Comparison of ENCODE assay signal across 21 mouse cellular contexts in the genomic region with DNA sequence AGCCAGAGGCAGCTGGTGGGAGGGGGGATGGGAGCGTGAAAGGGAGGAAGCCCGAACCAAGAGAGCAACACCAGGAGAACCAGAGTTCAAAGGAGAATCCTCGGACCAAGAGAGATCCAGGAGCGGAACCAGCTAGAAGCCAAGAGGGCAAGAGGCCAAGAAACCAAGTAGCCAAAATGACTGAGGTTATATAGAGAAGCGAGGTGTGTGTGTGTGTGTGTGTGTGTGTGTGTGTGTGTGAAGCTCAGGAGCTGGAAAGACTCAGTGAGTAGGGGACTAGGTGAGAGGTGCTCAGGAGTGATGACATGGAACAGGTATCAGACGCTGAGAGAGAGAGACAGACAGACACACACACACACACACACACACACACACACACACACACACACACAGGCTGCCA. TPM values are rescaled to one million over a fixed set of nuclear protein-coding genes. Genes with fewer than 3 reads are reported as not detected.
DNase-seq lines count a peak whose midpoint lies in the region; ATAC-seq lines count a peak whose summit lies in the region.
"Had no signal": no experiment of that assay in that cellular context is flagged by ENCODE, and none has a peak within 500 bp of the region (broad histone marks: within the 10 kb centered on the region; RNA-seq: fewer than 3 reads in every experiment).

No protein-coding gene starts in this region.

- peak overlapping the region; percentile 80; the same call in 1 of the 2 replicates for H3K27ac ChIP-seq in kidney, embryonic 15.5 days
- H3K27ac ChIP-seq in liver, embryonic 15.5 days (replicated peaks): peak overlapping the region; percentile 65; the same call in 1 of the 2 replicates
- H3K27ac ChIP-seq: embryonic facial prominence, embryonic 13.5 days; heart, embryonic 15.5 days; stomach, embryonic 15.5 days had no signal

- H3K4me1 ChIP-seq in kidney, embryonic 15.5 days: 0 out of 2 replicates have a peak, but pooled peaks cover 7% of the 10 kb centered on the region
- peaks cover 12% of the 10 kb centered on the region; the same call in 1 of the 2 replicates for H3K4me1 ChIP-seq in liver, embryonic 15.5 days (replicated peaks)
- H3K4me1 ChIP-seq: heart, embryonic 15.5 days; stomach, embryonic 15.5 days had no signal

- H3K36me3 ChIP-seq in kidney, embryonic 15.5 days: no peaks in the 10 kb centered on the region
- no peaks in the 10 kb centered on the region for H3K36me3 ChIP-seq in liver, embryonic 15.5 days (replicated peaks)
- H3K36me3 ChIP-seq: embryonic facial prominence, embryonic 13.5 days; heart, embryonic 15.5 days; stomach, embryonic 15.5 days had no signal

- H3K4me3 ChIP-seq in kidney, embryonic 15.5 days (replicated peaks): no peak overlapping the region
- no peak overlapping the region for H3K4me3 ChIP-seq in liver, embryonic 15.5 days (replicated peaks)
- H3K4me3 ChIP-seq: embryonic facial prominence, embryonic 13.5 days; heart, embryonic 15.5 days; stomach, embryonic 15.5 days had no signal

- no peaks in the 10 kb centered on the region for H3K9me3 ChIP-seq in kidney, embryonic 15.5 days (replicated peaks)
- H3K9me3 ChIP-seq in liver, embryonic 15.5 days (replicated peaks): no peaks in the 10 kb centered on the region
- H3K9me3 ChIP-seq: embryonic facial prominence, embryonic 13.5 days; heart, embryonic 15.5 days; stomach, embryonic 15.5 days had no signal

- H3K9ac ChIP-seq in kidney, embryonic 15.5 days: no peak overlapping the region
- no peak overlapping the region for H3K9ac ChIP-seq in liver, embryonic 15.5 days
- H3K9ac ChIP-seq: embryonic facial prominence, embryonic 13.5 days; heart, embryonic 15.5 days; stomach, embryonic 15.5 days had no signal

- no peaks in the 10 kb centered on the region for H3K27me3 ChIP-seq in kidney, embryonic 15.5 days
- H3K27me3 ChIP-seq in liver, embryonic 15.5 days: no peaks in the 10 kb centered on the region
- H3K27me3 ChIP-seq: embryonic facial prominence, embryonic 13.5 days; heart, embryonic 15.5 days; stomach, embryonic 15.5 days had no signal

- ATAC-seq in kidney, embryonic 15.5 days (replicated peaks; ENCODE audit: low FRiP score): no peak
- no peak for ATAC-seq in liver, embryonic 15.5 days (ENCODE audit: insufficient read depth)
- ATAC-seq: forebrain, embryonic 14.5 days; hindbrain, embryonic 16.5 days; intestine, embryonic 16.5 days had no signal

- peak; percentile 36 for DNase-seq in adrenal gland, postnatal 10 days
- DNase-seq in adrenal gland, postnatal 25 days: no peak
- DNase-seq in ES-CJ7 (ENCODE audit: low read depth, low spot score): peak; percentile 48
- no peak for DNase-seq in lung, postnatal 10 days
- DNase-seq in thymus, postnatal 36 days: no peak
- DNase-seq in frontal cortex, postnatal 25 days (ENCODE audit: low spot score in 2 of 2): no peak
- DNase-seq: adrenal gland, adult 2 months; cerebellum, adult 11 months; gastrocnemius, postnatal 36 days; heart, postnatal 4 days; lung, adult 2 months; lung, postnatal 36 days; retina, postnatal 1 day had no signal

- H3K4me2 ChIP-seq in kidney, embryonic 15.5 days: no peak overlapping the region
- no peak overlapping the region for H3K4me2 ChIP-seq in liver, embryonic 15.5 days
- H3K4me2 ChIP-seq: embryonic facial prominence, embryonic 13.5 days; heart, embryonic 15.5 days; stomach, embryonic 15.5 days had no signal

- WGBS in kidney, embryonic 15.5 days: 54% methylated on average over 6 of the region's 6 CpGs
- WGBS in liver, embryonic 15.5 days (ENCODE audit: insufficient replicate concordance): 53% methylated on average over 6 of the region's 6 CpGs

RNA-seq across cellular contexts. Expression of a gene that starts 30.8 kb away (rescaled TPM):
- total RNA-seq in adrenal gland, postnatal 10 days (2021): 100 to 1,000 TPM; 195 to 219 TPM
- 241 and 288 TPM in 2 replicates for total RNA-seq in adrenal gland, postnatal 25 days (2021)
- 61.5 and 65.3 TPM in 2 replicates for polyA plus RNA-seq in kidney, embryonic 15.5 days (2015; fragmentation: Nextera tagmentation; extraction: Ambion mirVana)
- polyA plus RNA-seq in liver, embryonic 15.5 days (2015; fragmentation: Nextera tagmentation; extraction: Ambion mirVana): 27.5 and 29.5 TPM in 2 replicates

RNA-seq across cellular contexts. Expression of a gene that starts 31.5 kb away (rescaled TPM):
- total RNA-seq in adrenal gland, postnatal 10 days (2021): 1 to 10 TPM; 6.8 to 9.7 TPM
- total RNA-seq in adrenal gland, postnatal 25 days (2021): 9.8 and 13.5 TPM in 2 replicates
- polyA plus RNA-seq in kidney, embryonic 15.5 days (2015; fragmentation: Nextera tagmentation; extraction: Ambion mirVana): 10.4 and 11.1 TPM in 2 replicates
- 5.9 and 7.3 TPM in 2 replicates for polyA plus RNA-seq in liver, embryonic 15.5 days (2015; fragmentation: Nextera tagmentation; extraction: Ambion mirVana)

Comparison
In these comparisons a context has a peak if more than half of its experiments do, and no peak if none do; other contexts are left out.
1. DNase-seq: peak in adrenal gland, postnatal 10 days (single experiment) and ES-CJ7 (single experiment); none in adrenal gland, postnatal 25 days (single experiment), lung, postnatal 10 days (single experiment), thymus, postnatal 36 days (0 of 2) and frontal cortex, postnatal 25 days (0 of 2).